Mouse (Mus musculus) intestine, postnatal 0 days (tissue): ENCODE measurements around the gene Antxr2. TPM values are rescaled to one million over a fixed set of nuclear protein-coding genes. Genes with fewer than 3 reads are reported as not detected.
A peak's percentile ranks its signal among the peaks of the same experiment; 100 is the strongest.

Source experiments
- ATAC-seq: fragments of 200-750 bp; cut with Nextera tagmentation; 2 replicates; pipeline ENCODE4 v1.8.0; 2017; ENCODE audit warnings: mild to moderate bottlenecking, moderate TSS enrichment, moderate library complexity
- H3K27ac ChIP-seq: fragments of 300-500 bp; sonication (generic); 2 replicates; pipeline ENCODE4 v1.5.1; 2014; ENCODE audit warnings: mild to moderate bottlenecking, low read depth, low read length, moderate library complexity
- H3K27me3 ChIP-seq: fragments of 300-500 bp; sonication (generic); replicated peaks from 2 replicates; pipeline ENCODE4 v1.6.1; 2014; ENCODE audit warnings: low read length, mixed read lengths; ENCODE audit not compliant: control insufficient read depth, insufficient read depth
- H3K36me3 ChIP-seq: fragments of 300-500 bp; sonication (generic); 2 replicates; pipeline ENCODE4 v1.6.1; 2014; ENCODE audit warnings: mild to moderate bottlenecking, moderate library complexity; ENCODE audit not compliant: control insufficient read depth, insufficient read depth
- H3K4me1 ChIP-seq: fragments of 300-500 bp; sonication (generic); replicated peaks from 2 replicates; pipeline ENCODE4 v1.6.1; 2014; ENCODE audit warnings: antibody characterized with exemption, low read length, mixed read lengths; ENCODE audit not compliant: control insufficient read depth, insufficient read depth
- H3K4me2 ChIP-seq: fragments of 300-500 bp; sonication (generic); replicated peaks from 2 replicates; pipeline ENCODE4 v1.6.1; 2014; ENCODE audit warnings: low read depth, mild to moderate bottlenecking, moderate library complexity
- H3K4me3 ChIP-seq: fragments of 300-500 bp; sonication (generic); 2 replicates; pipeline ENCODE4 v1.5.1; 2014; ENCODE audit warnings: low read depth, low read length
- H3K9ac ChIP-seq: fragments of 300-500 bp; sonication (generic); 2 replicates; pipeline ENCODE4 v1.6.1; 2014; ENCODE audit warnings: mild to moderate bottlenecking, low read depth, low read length
- H3K9me3 ChIP-seq: fragments of 300-500 bp; sonication (generic); 2 replicates; pipeline ENCODE4 v1.6.1; 2016; ENCODE audit warnings: mixed run types; ENCODE audit not compliant: control insufficient read depth
- CTCF ChIP-seq: sonication (generic); IDR thresholded peaks from 2 replicates; pipeline ENCODE4 v1.5.1; 2016; ENCODE audit warnings: low read depth, mild to moderate bottlenecking, control low read depth, antibody characterized with exemption, moderate library complexity
- WGBS: fragments of 180-500 bp; shearing (Covaris S2); extraction: QIAGEN DNeasy Blood & Tissue Kit; methylation state at CpG from one replicate; pipeline ENCODE4 v1.1.7; 2014; 5-methylcytosine and 5-hydroxymethylcytosine counted together
- polyA plus RNA-seq: library from polyadenylated mRNA; unstranded; fragments of >200 nt; fragmentation: Nextera tagmentation; extraction: Ambion mirVana; gene quantifications from 2 replicates; pipeline ENCODE4 v1.2.1, GENCODE M21; 2015

The Antxr2 gene
- polyA plus RNA-seq, 1 experiment from 2014 or later, result 18.3 TPM

DNA sequence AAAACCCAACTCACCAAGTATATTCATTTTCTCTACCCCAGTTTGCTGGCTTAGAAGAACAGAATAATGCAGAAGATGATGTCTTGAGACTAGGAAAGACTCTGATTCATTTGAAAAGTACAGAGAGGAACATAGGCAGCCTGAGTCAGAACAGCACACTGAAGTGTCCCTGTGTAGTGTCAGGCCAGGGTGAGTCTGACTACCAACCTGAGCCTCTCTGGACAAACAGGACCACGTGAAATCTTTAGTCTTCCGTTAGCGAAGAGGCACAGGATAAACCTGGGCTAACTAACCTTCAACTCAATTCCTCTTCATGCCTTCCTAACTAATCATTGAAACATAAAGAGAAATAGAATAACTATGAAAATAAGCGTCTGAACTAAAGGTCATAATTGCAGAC lies 9.3 kb downstream of the Antxr2 start:
- Histone ChIP-seq H3K9ac (no peak overlapping the region), H3K4me3 (no peak overlapping the region), H3K9me3 (no peaks in the 10 kb centered on the region), H3K27me3 (no peaks in the 10 kb centered on the region), H3K27ac (no peak overlapping the region), H3K36me3 (peaks cover 17% of the 10 kb centered on the region; the same call in 1 of the 2 replicates), H3K4me1 (peaks cover 12% of the 10 kb centered on the region), H3K4me2 (no peak overlapping the region)
- no peak for ATAC-seq
- no peak for TF ChIP-seq CTCF
- 92% methylated on average over 4 of the region's 4 CpGs for WGBS

DNA sequence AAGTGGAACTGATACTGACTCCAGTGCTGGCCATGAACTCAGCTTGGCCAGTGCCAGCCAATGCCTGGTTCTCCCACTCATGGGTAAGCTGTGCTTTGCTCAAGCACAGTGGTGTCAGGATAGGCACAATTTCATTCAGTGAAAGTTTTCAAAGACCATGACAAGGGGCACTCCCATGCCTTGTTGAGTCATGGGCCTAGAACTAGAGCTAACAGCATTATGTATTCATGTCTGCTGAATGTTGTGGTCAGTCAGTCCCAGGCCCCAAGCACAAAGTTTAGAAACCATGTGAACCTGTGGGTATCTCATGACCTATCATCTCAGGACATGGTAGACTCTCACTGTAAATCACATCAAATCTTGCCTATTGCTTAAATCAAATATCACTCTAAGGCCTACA lies 10.2 kb downstream of the Antxr2 start:
- Histone ChIP-seq H3K36me3 (peaks cover 13% of the 10 kb centered on the region; the same call in 1 of the 2 replicates), H3K4me2 (no peak overlapping the region), H3K9ac (no peak overlapping the region), H3K27me3 (no peaks in the 10 kb centered on the region), H3K9me3 (no peaks in the 10 kb centered on the region), H3K4me1 (peaks cover 17% of the 10 kb centered on the region), H3K4me3 (no peak overlapping the region), H3K27ac (0 out of 2 replicates have a peak overlapping the region, but pooled peaks have one; percentile 1)
- no peak for TF ChIP-seq CTCF
- no peak for ATAC-seq

DNA sequence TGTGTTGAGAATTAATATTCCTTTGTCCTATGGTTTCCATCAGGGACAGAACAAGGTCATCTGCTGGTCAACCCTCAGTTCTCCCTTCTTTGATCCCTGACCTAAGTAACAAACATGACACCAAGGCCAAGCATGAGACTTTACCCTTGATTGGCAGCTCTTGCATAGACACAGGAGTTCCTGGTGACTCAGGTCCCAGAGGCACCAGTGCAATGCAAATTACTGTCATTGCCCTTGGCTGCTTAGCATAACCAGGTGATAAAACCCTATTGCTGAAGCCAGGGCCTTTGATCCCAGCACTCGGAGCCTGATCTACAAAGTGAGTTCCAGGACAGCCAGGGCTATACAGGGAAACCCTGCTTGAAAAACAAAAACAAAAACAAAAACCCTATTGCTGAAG lies 11.4 kb downstream of the Antxr2 start:
- Histone ChIP-seq H3K4me2 (no peak overlapping the region), H3K9ac (no peak overlapping the region), H3K4me3 (no peak overlapping the region), H3K36me3 (peaks cover 10% of the 10 kb centered on the region; the same call in 1 of the 2 replicates), H3K4me1 (peaks cover 17% of the 10 kb centered on the region), H3K27ac (no peak overlapping the region; the same call in 1 of the 2 replicates), H3K27me3 (no peaks in the 10 kb centered on the region), H3K9me3 (no peaks in the 10 kb centered on the region)
- ATAC-seq, result peak; percentile 83
- TF ChIP-seq CTCF, result no peak
- 33% methylated on average over 1 of the region's 1 CpGs for WGBS

DNA sequence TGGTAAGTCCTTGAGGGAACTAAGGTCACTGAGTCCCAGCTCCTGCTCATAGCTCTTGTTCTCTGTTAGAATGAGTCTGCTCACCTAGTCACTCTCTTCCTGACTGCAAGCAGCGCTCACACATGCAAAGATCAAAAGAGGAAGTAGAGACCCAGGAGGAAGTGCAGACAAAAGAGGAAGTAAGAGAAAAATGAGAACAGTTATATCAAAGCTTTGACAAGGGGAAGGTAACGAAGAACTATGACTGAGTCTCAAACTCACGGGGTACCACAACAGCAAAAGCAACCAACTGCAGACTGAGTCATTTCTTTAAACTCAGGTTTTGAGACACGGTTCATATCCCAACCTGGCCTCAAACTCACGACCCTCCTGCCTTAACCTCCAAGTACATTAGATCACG lies 12.7 kb downstream of the Antxr2 start:
- H3K27me3 ChIP-seq, result no peaks in the 10 kb centered on the region
- H3K36me3 ChIP-seq, result peaks cover 7% of the 10 kb centered on the region; the same call in 1 of the 2 replicates
- H3K9ac ChIP-seq, result no peak overlapping the region
- no peak overlapping the region for H3K4me2 ChIP-seq
- H3K4me3 ChIP-seq, result no peak overlapping the region
- ATAC-seq, result no peak
- H3K27ac ChIP-seq, result no peak overlapping the region
- WGBS, result 76% methylated on average over 6 of the region's 6 CpGs
- no peak for TF ChIP-seq CTCF
- peaks cover 17% of the 10 kb centered on the region for H3K4me1 ChIP-seq
- H3K9me3 ChIP-seq, result no peaks in the 10 kb centered on the region

DNA sequence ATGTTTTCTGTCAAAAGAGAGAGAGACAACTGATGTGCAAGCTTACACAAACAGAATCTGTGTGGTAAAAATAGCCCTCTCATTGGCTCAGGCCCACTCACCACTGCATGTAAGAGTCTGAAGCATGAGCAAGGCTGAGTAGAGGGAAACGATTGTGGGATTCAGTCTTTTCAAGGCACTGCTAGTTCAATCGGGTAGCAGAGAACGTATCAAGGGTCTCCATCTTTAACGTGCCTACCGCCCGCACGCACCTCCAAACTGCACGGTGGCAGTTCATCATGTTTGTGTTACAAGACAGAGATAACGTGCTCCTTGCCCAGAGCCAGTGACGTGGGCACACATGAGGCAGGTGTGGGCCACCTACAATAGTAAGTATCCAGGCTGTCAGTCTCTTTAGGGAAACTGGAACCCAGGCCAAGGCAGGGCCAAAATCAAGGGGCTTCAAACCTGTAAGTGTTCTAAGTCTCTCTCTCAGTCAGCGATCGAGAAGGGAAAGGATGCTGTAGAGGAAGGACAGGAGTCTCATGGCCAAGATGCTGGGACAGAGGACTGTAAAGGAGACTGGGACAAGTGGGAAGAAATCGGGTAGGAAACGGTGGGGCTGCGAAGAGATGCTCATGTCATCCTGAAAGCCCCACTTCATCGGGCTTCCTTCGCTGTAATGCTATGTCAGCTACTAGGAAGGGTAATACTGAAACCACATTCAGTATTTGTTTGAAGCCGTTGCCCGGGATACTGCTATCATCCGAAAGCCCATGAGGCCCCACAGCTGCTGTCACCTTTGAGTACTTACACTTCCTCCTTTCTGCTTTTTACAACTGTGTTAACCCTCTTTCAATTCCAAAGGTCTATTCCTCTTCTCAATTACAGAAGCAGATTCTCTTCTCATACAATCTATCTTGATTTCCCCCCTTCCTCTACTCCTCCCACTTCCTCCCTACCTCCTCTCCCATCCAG lies 14.3 kb downstream of the Antxr2 start:
- no peaks in the 10 kb centered on the region for H3K9me3 ChIP-seq
- no peak for TF ChIP-seq CTCF
- peak overlapping the region; percentile 48 for H3K4me2 ChIP-seq
- peak overlapping the region; percentile 5; the same call in 1 of the 2 replicates for H3K4me3 ChIP-seq
- H3K9ac ChIP-seq, result no peak overlapping the region
- no peaks in the 10 kb centered on the region for H3K27me3 ChIP-seq
- H3K4me1 ChIP-seq, result peaks cover 17% of the 10 kb centered on the region
- peaks cover 2% of the 10 kb centered on the region; the same call in 1 of the 2 replicates for H3K36me3 ChIP-seq
- peak overlapping the region; percentile 70 for H3K27ac ChIP-seq
- peak; percentile 93 for ATAC-seq
- WGBS, result 57% methylated on average over 20 of the region's 20 CpGs

DNA sequence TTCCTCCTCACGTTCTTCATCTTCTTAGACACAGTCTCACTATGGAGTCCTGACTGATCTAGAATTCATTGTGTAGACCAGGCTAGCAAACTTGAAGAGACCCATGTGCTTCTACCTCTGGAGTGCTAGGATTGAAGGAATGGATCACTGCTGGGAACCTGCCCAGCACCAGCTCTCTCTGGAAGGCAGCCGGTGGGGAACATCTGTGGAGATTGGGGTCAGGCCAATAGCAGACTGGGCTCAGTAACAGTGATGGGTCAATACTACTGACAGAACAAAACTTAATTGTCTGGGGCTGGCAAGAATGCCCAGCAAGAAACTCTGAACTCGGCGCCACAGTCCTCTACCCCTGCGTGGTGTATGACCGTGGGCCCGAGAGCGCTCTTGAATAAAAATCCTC lies 25.1 kb downstream of the Antxr2 start:
- Histone ChIP-seq H3K27me3 (no peaks in the 10 kb centered on the region), H3K9me3 (no peaks in the 10 kb centered on the region), H3K36me3 (peaks cover 26% of the 10 kb centered on the region), H3K4me2 (no peak overlapping the region), H3K9ac (no peak overlapping the region), H3K4me1 (no peaks in the 10 kb centered on the region), H3K4me3 (no peak overlapping the region), H3K27ac (no peak overlapping the region)
- over 99% methylated on average over 8 of the region's 8 CpGs for WGBS
- no peak for ATAC-seq
- TF ChIP-seq CTCF, result no peak
